Mouse (Mus musculus) liver, embryonic 16.5 days (tissue): ENCODE results near the gene Hemk1. TPM values are rescaled to one million over a fixed set of nuclear protein-coding genes. Genes with fewer than 3 reads are reported as not detected.
"Not testable (repeated sequence)": the region's sequence is repeated elsewhere in the genome, so short reads cannot be mapped to it uniquely, and the experiment has no call there.

Source experiments
- ATAC-seq: fragments of 200-750 bp; cut with Nextera tagmentation; 2 replicates; pipeline ENCODE4 v1.8.0; 2017; ENCODE audit warnings: low read depth, mild to moderate bottlenecking, moderate number of reproducible peaks, moderate library complexity
- H3K27ac ChIP-seq: fragments of 300-500 bp; sonication (generic); 2 replicates; pipeline ENCODE4 v1.5.1; 2014; ENCODE audit warnings: mild to moderate bottlenecking, low read length
- H3K27me3 ChIP-seq: fragments of 300-500 bp; sonication (generic); 2 replicates; pipeline ENCODE4 v1.6.1; 2014; ENCODE audit warnings: low read depth, low read length, mixed read lengths; ENCODE audit not compliant: control insufficient read depth, insufficient read depth
- H3K36me3 ChIP-seq: fragments of 300-500 bp; sonication (generic); 2 replicates; pipeline ENCODE4 v1.6.1; 2014; ENCODE audit warnings: mild to moderate bottlenecking; ENCODE audit not compliant: control insufficient read depth, insufficient read depth
- H3K4me1 ChIP-seq: fragments of 300-500 bp; sonication (generic); 2 replicates; pipeline ENCODE4 v1.6.1; 2014; ENCODE audit warnings: low read depth, low read length, mixed read lengths; ENCODE audit not compliant: control insufficient read depth
- H3K4me2 ChIP-seq: fragments of 300-500 bp; sonication (generic); 2 replicates; pipeline ENCODE4 v1.6.1; 2014; ENCODE audit warnings: low read depth, low read length, mixed read lengths
- H3K4me3 ChIP-seq: fragments of 300-500 bp; sonication (generic); 2 replicates; pipeline ENCODE4 v1.5.1; 2014; ENCODE audit warnings: low read depth, mild to moderate bottlenecking, low read length
- H3K9ac ChIP-seq: fragments of 300-500 bp; sonication (generic); 2 replicates; pipeline ENCODE4 v1.6.1; 2014; ENCODE audit warnings: low read depth, low read length
- H3K9me3 ChIP-seq: fragments of 300-500 bp; sonication (generic); replicated peaks from 2 replicates; pipeline ENCODE4 v1.6.1; 2016; ENCODE audit warnings: low read length; ENCODE audit not compliant: control insufficient read depth
- WGBS: fragments of 180-500 bp; shearing (Covaris S2); extraction: QIAGEN DNeasy Blood & Tissue Kit; methylation state at CpG from one replicate; pipeline ENCODE4 v1.1.7; 2014; ENCODE audit not compliant: insufficient replicate concordance; 5-methylcytosine and 5-hydroxymethylcytosine counted together
- polyA plus RNA-seq: library from polyadenylated mRNA; unstranded; fragments of >200 nt; fragmentation: Nextera tagmentation; extraction: Ambion mirVana; gene quantifications from 2 replicates; pipeline ENCODE4 v1.2.1, GENCODE M21; 2015

The Hemk1 gene
- polyA plus RNA-seq, 1 experiment from 2014 or later, result 2.9 TPM

- no peak overlapping the region for H3K4me3 ChIP-seq
- H3K9me3 ChIP-seq, result no peaks in the 10 kb centered on the region
- WGBS, result 37% methylated on average over 11 of the region's 11 CpGs
- H3K4me2 ChIP-seq, result peak overlapping the region; percentile 46
- peaks cover 47% of the 10 kb centered on the region for H3K4me1 ChIP-seq
- H3K36me3 ChIP-seq, result no peaks in the 10 kb centered on the region
- peak overlapping the region; percentile 33 for H3K9ac ChIP-seq
- H3K27ac ChIP-seq, result peak overlapping the region; percentile 63
- ATAC-seq, result peak; percentile 83
- no peaks in the 10 kb centered on the region for H3K27me3 ChIP-seq
Measured at GRCm38 (mm10) chr9:107307099-107307872, 30.9 kb downstream of the Hemk1 start.

GRCm38 (mm10) chr9:107306673-107307072 lies 31.5 kb downstream of the Hemk1 start:
- not testable (repeated sequence) for H3K4me3 ChIP-seq, H3K4me2 ChIP-seq, H3K27ac ChIP-seq, H3K9me3 ChIP-seq, ATAC-seq, H3K9ac ChIP-seq, H3K36me3 ChIP-seq, H3K27me3 ChIP-seq
- peaks cover 44% of the 10 kb centered on the region for H3K4me1 ChIP-seq
- 75% methylated on average over 1 of the region's 1 CpGs for WGBS

- H3K36me3 ChIP-seq, result peaks cover 5% of the 10 kb centered on the region
- no peak overlapping the region for H3K27ac ChIP-seq
- no peak overlapping the region for H3K4me3 ChIP-seq
- H3K4me2 ChIP-seq, result no peak overlapping the region
- WGBS, result 61% methylated on average over 13 of the region's 13 CpGs
- no peaks in the 10 kb centered on the region for H3K27me3 ChIP-seq
- H3K4me1 ChIP-seq, result peaks cover 49% of the 10 kb centered on the region
- no peaks in the 10 kb centered on the region for H3K9me3 ChIP-seq
- ATAC-seq, result no peak
- no peak overlapping the region for H3K9ac ChIP-seq
Measured at GRCm38 (mm10) chr9:107305601-107306542, 32.3 kb downstream of the Hemk1 start.

GRCm38 (mm10) chr9:107305012-107305411 lies 33.1 kb downstream of the Hemk1 start:
- Histone ChIP-seq H3K27ac (no peak overlapping the region), H3K9ac (no peak overlapping the region), H3K4me3 (no peak overlapping the region), H3K4me1 (peaks cover 49% of the 10 kb centered on the region), H3K36me3 (peaks cover 11% of the 10 kb centered on the region), H3K9me3 (no peaks in the 10 kb centered on the region), H3K27me3 (no peaks in the 10 kb centered on the region), H3K4me2 (no peak overlapping the region)
- no peak for ATAC-seq
- WGBS, result 83% methylated on average over 4 of the region's 4 CpGs

- peak; percentile 42 for ATAC-seq
- H3K4me3 ChIP-seq, result no peak overlapping the region
Measured at GRCm38 (mm10) chr9:107304383-107304782, 33.8 kb downstream of the Hemk1 start.

GRCm38 (mm10) chr9:107303900-107304299 lies 34.2 kb downstream of the Hemk1 start:
- no peak overlapping the region for H3K9ac ChIP-seq
- H3K36me3 ChIP-seq, result peaks cover 11% of the 10 kb centered on the region
- H3K4me2 ChIP-seq, result peak overlapping the region; percentile 14; the same call in 1 of the 2 replicates
- H3K27ac ChIP-seq, result no peak overlapping the region
- no peaks in the 10 kb centered on the region for H3K9me3 ChIP-seq
- no peak overlapping the region for H3K4me3 ChIP-seq
- H3K4me1 ChIP-seq, result peaks cover 60% of the 10 kb centered on the region
- no peaks in the 10 kb centered on the region for H3K27me3 ChIP-seq
- WGBS, result 63% methylated on average over 5 of the region's 5 CpGs
- no peak for ATAC-seq

More at GRCm38 (mm10) chr9:107304383-107304782, 33.8 kb downstream of the Hemk1 start:
- H3K4me1 ChIP-seq, result peaks cover 55% of the 10 kb centered on the region
- peak overlapping the region; percentile 14; the same call in 1 of the 2 replicates for H3K4me2 ChIP-seq
- H3K27me3 ChIP-seq, result no peaks in the 10 kb centered on the region
- H3K27ac ChIP-seq, result no peak overlapping the region
- WGBS, result 47% methylated on average over 3 of the region's 3 CpGs
- no peaks in the 10 kb centered on the region for H3K9me3 ChIP-seq
- H3K36me3 ChIP-seq, result peaks cover 11% of the 10 kb centered on the region
- H3K9ac ChIP-seq, result no peak overlapping the region

- Histone ChIP-seq H3K27me3 (no peaks in the 10 kb centered on the region), H3K27ac (no peak overlapping the region), H3K4me1 (peaks cover 62% of the 10 kb centered on the region), H3K4me3 (no peak overlapping the region), H3K9me3 (no peaks in the 10 kb centered on the region), H3K36me3 (peaks cover 11% of the 10 kb centered on the region), H3K4me2 (no peak overlapping the region), H3K9ac (no peak overlapping the region)
- no peak for ATAC-seq
- 74% methylated on average over 9 of the region's 9 CpGs for WGBS
Measured at GRCm38 (mm10) chr9:107303121-107303820, 34.9 kb downstream of the Hemk1 start.

GRCm38 (mm10) chr9:107302592-107302991 lies 35.6 kb downstream of the Hemk1 start:
- Histone ChIP-seq H3K4me3 (no peak overlapping the region), H3K27ac (no peak overlapping the region), H3K27me3 (no peaks in the 10 kb centered on the region), H3K36me3 (peaks cover 11% of the 10 kb centered on the region), H3K9me3 (no peaks in the 10 kb centered on the region), H3K4me2 (no peak overlapping the region), H3K4me1 (peaks cover 62% of the 10 kb centered on the region), H3K9ac (no peak overlapping the region)
- WGBS, result 66% methylated on average over 7 of the region's 7 CpGs
- ATAC-seq, result no peak
